Mouse (Mus musculus) erythroblast, embryonic 14.5 days (primary cell): ENCODE measurements around the gene Hsd17b3.

Experiments used
- GATA1 ChIP-seq: IDR thresholded peaks from 2 replicates; pipeline ENCODE4 v1.6.1; 2012; ENCODE audit warnings: low read length, inconsistent platforms, mixed read lengths
- TAL1 ChIP-seq: IDR thresholded peaks from 3 replicates; pipeline ENCODE4 v1.6.1; 2012; ENCODE audit warnings: low read length, inconsistent platforms, mixed read lengths

DNA sequence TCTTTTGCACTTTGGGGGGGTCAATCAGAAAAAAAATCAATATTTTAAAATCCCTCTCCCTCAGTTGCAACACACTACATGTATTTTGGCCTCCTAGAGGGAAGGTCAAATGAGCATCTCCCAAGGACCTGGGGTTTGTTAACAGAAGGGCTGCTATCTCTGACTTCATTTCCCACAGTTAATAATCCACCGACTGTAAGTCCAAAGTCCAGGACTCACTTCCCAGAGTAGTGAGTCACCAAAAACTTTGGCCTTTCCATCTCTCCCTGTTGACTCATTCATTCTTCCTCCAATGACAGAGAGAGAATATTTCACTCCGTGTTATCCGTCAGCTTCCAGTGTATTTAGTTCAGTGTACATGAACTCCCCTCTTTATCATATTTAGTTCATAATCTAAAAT, 16.7 kb upstream of the Hsd17b3 start:
- TF ChIP-seq TAL1 (no peak), GATA1 (no peak)
